Mouse (Mus musculus) hindbrain, embryonic 16.5 days (tissue): ENCODE measurements around the gene Atp5d. TPM values are rescaled to one million over a fixed set of nuclear protein-coding genes. Genes with fewer than 3 reads are reported as not detected.
A peak's percentile ranks its signal among the peaks of the same experiment; 100 is the strongest.

Experiments used
- ATAC-seq: fragments of 200-750 bp; cut with Nextera tagmentation; 2 replicates; pipeline ENCODE4 v1.8.0; 2017; ENCODE audit warnings: moderate TSS enrichment, moderate library complexity
- H3K27ac ChIP-seq: fragments of 300-500 bp; sonication (generic); 2 replicates; pipeline ENCODE4 v1.5.1; 2014; ENCODE audit warnings: low read depth, mild to moderate bottlenecking, control low read depth, low read length, moderate library complexity
- H3K27me3 ChIP-seq: fragments of 300-500 bp; sonication (generic); replicated peaks from 2 replicates; pipeline ENCODE4 v1.6.1; 2014; ENCODE audit warnings: low read length; ENCODE audit not compliant: control insufficient read depth, insufficient read depth
- H3K36me3 ChIP-seq: fragments of 300-500 bp; sonication (generic); 2 replicates; pipeline ENCODE4 v1.6.1; 2014; ENCODE audit warnings: mild to moderate bottlenecking, low read length, moderate library complexity, mixed read lengths; ENCODE audit not compliant: control insufficient read depth, insufficient read depth
- H3K4me1 ChIP-seq: fragments of 300-500 bp; sonication (generic); 2 replicates; pipeline ENCODE4 v1.6.1; 2014; ENCODE audit warnings: low read depth, low read length; ENCODE audit not compliant: control insufficient read depth, insufficient read depth
- H3K4me2 ChIP-seq: fragments of 300-500 bp; sonication (generic); 2 replicates; pipeline ENCODE4 v1.6.1; 2014; ENCODE audit warnings: mild to moderate bottlenecking, low read length, control low read depth, moderate library complexity
- H3K4me3 ChIP-seq: fragments of 300-500 bp; sonication (generic); 2 replicates; pipeline ENCODE4 v1.5.1; 2014; ENCODE audit warnings: mild to moderate bottlenecking, low read length, control low read depth, moderate library complexity
- H3K9ac ChIP-seq: fragments of 300-500 bp; sonication (generic); 2 replicates; pipeline ENCODE4 v1.6.1; 2014; ENCODE audit warnings: low read depth, mild to moderate bottlenecking, control low read depth, low read length, moderate library complexity
- H3K9me3 ChIP-seq: fragments of 300-500 bp; sonication (generic); 2 replicates; pipeline ENCODE4 v1.6.1; 2014; ENCODE audit warnings: mild to moderate bottlenecking, low read length, moderate library complexity; ENCODE audit not compliant: control insufficient read depth
- WGBS: fragments of 180-500 bp; shearing (Covaris S2); extraction: QIAGEN DNeasy Blood & Tissue Kit; methylation state at CpG from one replicate; pipeline ENCODE4 v1.1.7; 2014; 5-methylcytosine and 5-hydroxymethylcytosine counted together
- polyA plus RNA-seq: library from polyadenylated mRNA; unstranded; fragments of >200 nt; fragmentation: Nextera tagmentation; extraction: Ambion mirVana; gene quantifications from 2 replicates; pipeline ENCODE4 v1.2.1, GENCODE M21; 2015

Gene Atp5d
- polyA plus RNA-seq, 1 experiment from 2014 or later, result 581 TPM

- Histone ChIP-seq H3K27ac (peak overlapping the region; percentile 85), H3K9me3 (no peaks in the 10 kb centered on the region), H3K9ac (peak overlapping the region; percentile 88), H3K4me3 (peak overlapping the region; percentile 72), H3K4me1 (peaks cover 30% of the 10 kb centered on the region), H3K27me3 (no peaks in the 10 kb centered on the region), H3K36me3 (peaks cover 14% of the 10 kb centered on the region; the same call in 1 of the 2 replicates), H3K4me2 (peak overlapping the region; percentile 61)
- WGBS, result under 1% methylated on average over 15 of the region's 15 CpGs
- no peak for ATAC-seq
These were observed 4.1 kb downstream of the Atp5d start for GRCm38 (mm10) chr10:80142530-80142925.

- ATAC-seq, result no peak
- H3K36me3 ChIP-seq, result peaks cover 14% of the 10 kb centered on the region; the same call in 1 of the 2 replicates
- peaks cover 28% of the 10 kb centered on the region for H3K4me1 ChIP-seq
- H3K4me2 ChIP-seq, result no peak overlapping the region
- 92% methylated on average over 7 of the region's 7 CpGs for WGBS
- H3K9me3 ChIP-seq, result no peaks in the 10 kb centered on the region
- H3K9ac ChIP-seq, result no peak overlapping the region
- no peak overlapping the region for H3K4me3 ChIP-seq
- no peaks in the 10 kb centered on the region for H3K27me3 ChIP-seq
- H3K27ac ChIP-seq, result no peak overlapping the region
These were observed 5.2 kb downstream of the Atp5d start for GRCm38 (mm10) chr10:80143664-80144063.

- Histone ChIP-seq H3K4me1 (peaks cover 28% of the 10 kb centered on the region), H3K9ac (no peak overlapping the region), H3K9me3 (no peaks in the 10 kb centered on the region), H3K4me3 (no peak overlapping the region), H3K36me3 (peaks cover 14% of the 10 kb centered on the region; the same call in 1 of the 2 replicates), H3K27me3 (no peaks in the 10 kb centered on the region), H3K4me2 (no peak overlapping the region), H3K27ac (no peak overlapping the region)
- WGBS, result 93% methylated on average over 12 of the region's 12 CpGs
- no peak for ATAC-seq
These were observed 5.7 kb downstream of the Atp5d start for GRCm38 (mm10) chr10:80144159-80144558.

- H3K4me1 ChIP-seq, result peaks cover 24% of the 10 kb centered on the region
These were observed 6.7 kb downstream of the Atp5d start for GRCm38 (mm10) chr10:80144864-80145838.

DNA sequence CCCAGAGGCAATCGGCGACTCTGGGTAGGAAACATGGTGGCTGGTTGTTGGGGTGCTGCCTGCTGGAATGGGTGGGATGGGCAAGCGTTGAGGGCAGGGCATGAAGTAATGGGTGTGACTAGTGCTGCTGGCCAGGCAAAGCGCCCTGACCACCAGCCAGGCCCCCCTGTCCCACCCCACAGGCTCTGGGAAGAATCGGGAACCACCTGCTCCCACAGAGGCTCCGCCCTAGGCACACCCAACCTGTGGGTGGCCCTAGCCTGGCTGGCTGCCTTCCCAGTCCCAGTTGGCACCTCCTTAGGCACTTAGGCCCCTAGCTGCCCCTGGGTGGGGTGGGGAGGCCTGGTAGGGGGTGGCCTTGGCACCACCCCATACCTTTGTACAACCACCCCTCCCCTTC is 7.5 kb downstream of the Atp5d start:
- Histone ChIP-seq H3K36me3 (peaks cover 14% of the 10 kb centered on the region; the same call in 1 of the 2 replicates), H3K4me2 (no peak overlapping the region), H3K9me3 (no peaks in the 10 kb centered on the region), H3K27me3 (no peaks in the 10 kb centered on the region), H3K4me1 (peaks cover 22% of the 10 kb centered on the region), H3K4me3 (no peak overlapping the region), H3K9ac (peak overlapping the region; percentile 33; the same call in 1 of the 2 replicates), H3K27ac (no peak overlapping the region; the same call in 1 of the 2 replicates)
- no peak for ATAC-seq
- 82% methylated on average over 5 of the region's 6 CpGs for WGBS

More at GRCm38 (mm10) chr10:80144864-80145838, 6.7 kb downstream of the Atp5d start:
- H3K9ac ChIP-seq, result 0 out of 2 replicates have a peak overlapping the region, but pooled peaks have one; percentile 13
- H3K4me3 ChIP-seq, result no peak overlapping the region
- no peak overlapping the region; the same call in 1 of the 2 replicates for H3K27ac ChIP-seq
- H3K9me3 ChIP-seq, result no peaks in the 10 kb centered on the region
- H3K36me3 ChIP-seq, result peaks cover 14% of the 10 kb centered on the region; the same call in 1 of the 2 replicates
- 72% methylated on average over 20 of the region's 20 CpGs for WGBS
- H3K4me2 ChIP-seq, result no peak overlapping the region
- no peaks in the 10 kb centered on the region for H3K27me3 ChIP-seq
- no peak for ATAC-seq

DNA sequence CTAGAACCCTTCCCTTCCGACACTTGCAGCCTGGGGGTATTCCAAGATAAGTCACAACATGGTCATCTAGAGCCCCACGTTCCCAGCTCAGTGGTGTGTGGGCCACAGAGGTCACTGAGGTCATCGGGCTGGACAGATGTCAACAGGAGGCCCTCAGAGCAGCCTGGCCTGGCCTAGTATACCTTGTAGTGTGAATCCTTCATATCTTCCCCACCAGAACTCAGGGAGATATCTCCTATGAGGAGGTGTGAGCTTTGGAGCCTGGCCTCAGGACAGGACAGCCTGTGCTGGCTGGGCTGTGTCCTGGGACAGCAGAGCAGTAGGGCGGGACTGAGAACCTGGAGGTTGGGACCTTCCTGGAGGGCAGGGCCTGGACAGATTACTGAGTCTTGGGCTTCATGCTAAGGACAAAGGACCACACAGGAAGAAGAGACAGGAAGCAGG is 8.2 kb downstream of the Atp5d start:
- 73% methylated on average over 4 of the region's 4 CpGs for WGBS
- Histone ChIP-seq H3K9me3 (no peaks in the 10 kb centered on the region), H3K4me3 (no peak overlapping the region)

GRCm38 (mm10) chr10:80147146-80147718 is 8.8 kb downstream of the Atp5d start:
- peak overlapping the region; percentile 81 for H3K4me3 ChIP-seq
- peak overlapping the region; percentile 95 for H3K9ac ChIP-seq
- H3K27ac ChIP-seq, result peak overlapping the region; percentile 99
- peaks cover 14% of the 10 kb centered on the region; the same call in 1 of the 2 replicates for H3K36me3 ChIP-seq
- H3K4me2 ChIP-seq, result peak overlapping the region; percentile 77
- no peaks in the 10 kb centered on the region for H3K9me3 ChIP-seq
- ATAC-seq, result no peak
- 74% methylated on average over 5 of the region's 5 CpGs for WGBS
- no peaks in the 10 kb centered on the region for H3K27me3 ChIP-seq
- peaks cover 25% of the 10 kb centered on the region for H3K4me1 ChIP-seq

More for the DNA sequence above, 8.2 kb downstream of the Atp5d start:
- no peak for ATAC-seq
- Histone ChIP-seq H3K27ac (no peak overlapping the region; the same call in 1 of the 2 replicates), H3K4me2 (no peak overlapping the region), H3K27me3 (no peaks in the 10 kb centered on the region), H3K4me1 (peaks cover 21% of the 10 kb centered on the region), H3K9ac (no peak overlapping the region), H3K36me3 (peaks cover 14% of the 10 kb centered on the region; the same call in 1 of the 2 replicates)

- ATAC-seq, result peak; percentile 38
- WGBS, result under 1% methylated on average over 29 of the region's 42 CpGs
These were observed 9.5 kb downstream of the Atp5d start, which contains the start of gene Midn for GRCm38 (mm10) chr10:80147719-80148601. Midn (plus strand) TSS chr10:80148272.

More at GRCm38 (mm10) chr10:80147719-80148601, 9.5 kb downstream of the Atp5d start, which contains the start of gene Midn:
- Histone ChIP-seq H3K9me3 (no peaks in the 10 kb centered on the region), H3K4me3 (peak within 1 kb of the TSS; percentile 81), H3K27me3 (no peaks in the 10 kb centered on the region), H3K4me2 (peak within 1 kb of the TSS; percentile 77), H3K4me1 (peaks cover 29% of the 10 kb centered on the region), H3K27ac (peak within 1 kb of the TSS; percentile 99), H3K9ac (peak within 1 kb of the TSS; percentile 95), H3K36me3 (peaks cover 14% of the 10 kb centered on the region; the same call in 1 of the 2 replicates)
